Mouse (Mus musculus): ENCODE results near the gene Lypla2. TPM values are rescaled to one million over a fixed set of nuclear protein-coding genes. Genes with fewer than 3 reads are reported as not detected.
"Not testable (repeated sequence)": the region's sequence is repeated elsewhere in the genome, so short reads cannot be mapped to it uniquely, and the experiment has no call there.

Gene Lypla2
- polyA plus RNA-seq, 1 experiment from 2014 or later, result 59.6 TPM

- 1% methylated on average over 28 of the region's 28 CpGs for WGBS
- peak; percentile 3; the same call in 1 of the 2 replicates for ATAC-seq (replicated peaks; ENCODE audit: insufficient number of reproducible peaks, insufficient read depth, low FRiP score, low read depth)
- H3K9ac ChIP-seq, result peak overlapping the region; percentile 76
- peak overlapping the region; percentile 75 for H3K4me3 ChIP-seq
- no peaks in the 10 kb centered on the region for H3K9me3 ChIP-seq (replicated peaks)
- no peaks in the 10 kb centered on the region for H3K27me3 ChIP-seq
- peaks cover 10% of the 10 kb centered on the region for H3K36me3 ChIP-seq
- H3K4me1 ChIP-seq (replicated peaks), result peaks cover 32% of the 10 kb centered on the region
- H3K27ac ChIP-seq, result peak overlapping the region; percentile 70
- H3K4me2 ChIP-seq, result peak overlapping the region; percentile 74
Observed at GRCm38 (mm10) chr4:135946659-135947301, 25.6 kb downstream of the Lypla2 start.

DNA sequence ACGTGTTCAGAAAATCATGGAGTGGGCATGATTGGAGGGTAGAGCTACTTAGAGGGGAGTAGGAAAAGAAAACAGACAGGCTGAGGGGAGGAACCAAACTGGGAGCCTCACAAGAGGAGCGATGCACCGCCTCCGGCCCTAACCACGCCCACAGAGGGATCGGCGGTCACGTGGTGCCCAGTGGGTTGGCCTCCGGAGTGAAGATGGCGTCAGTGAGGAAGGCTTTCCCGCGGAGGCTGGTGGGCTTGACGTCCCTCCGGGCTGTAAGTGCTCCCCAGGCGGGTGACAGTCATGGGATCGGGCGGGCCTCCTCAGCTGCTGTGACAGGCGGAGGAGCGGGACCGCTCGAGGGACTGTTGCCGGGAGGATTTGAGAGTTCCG lies 26.2 kb downstream of the Lypla2 start, which contains the start of gene Hmgcl:
Hmgcl (plus strand) TSS at position 171 of the 381 bp plus-strand sequence.
- no peaks in the 10 kb centered on the region for H3K9me3 ChIP-seq (replicated peaks)
- H3K4me1 ChIP-seq (replicated peaks), result peaks cover 32% of the 10 kb centered on the region
- H3K27ac ChIP-seq, result peak within 1 kb of the TSS; percentile 70
- peaks cover 5% of the 10 kb centered on the region for H3K36me3 ChIP-seq
- peak within 1 kb of the TSS; percentile 76 for H3K9ac ChIP-seq
- WGBS, result under 1% methylated on average over 23 of the region's 23 CpGs
- H3K27me3 ChIP-seq, result no peaks in the 10 kb centered on the region
- ATAC-seq (replicated peaks; ENCODE audit: insufficient number of reproducible peaks, insufficient read depth, low FRiP score, low read depth), result peak; percentile 91
- peak within 1 kb of the TSS; percentile 74 for H3K4me2 ChIP-seq
- H3K4me3 ChIP-seq, result peak within 1 kb of the TSS; percentile 75

DNA sequence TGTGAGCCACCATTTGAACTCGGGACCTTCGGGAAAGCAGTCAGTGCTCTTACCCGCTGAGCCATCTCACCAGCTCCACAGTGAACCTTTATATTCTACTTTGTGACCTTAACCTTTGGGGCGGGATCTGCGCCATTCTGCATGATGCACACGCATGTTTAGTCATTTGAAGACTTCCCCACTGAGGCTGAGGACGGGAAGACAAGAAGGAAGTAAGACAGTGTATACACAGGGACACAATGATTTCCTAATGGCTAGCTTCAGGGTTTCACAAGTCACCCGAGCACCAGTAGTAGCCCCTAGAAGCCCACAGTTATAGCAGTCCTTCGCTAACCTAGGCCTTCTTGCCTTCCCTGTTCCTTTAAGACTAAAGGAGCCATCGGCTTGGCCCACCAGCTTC lies 26.7 kb downstream of the Lypla2 start:
- no peaks in the 10 kb centered on the region for H3K27me3 ChIP-seq
- peak overlapping the region; percentile 70 for H3K27ac ChIP-seq
- H3K4me3 ChIP-seq, result peak overlapping the region; percentile 75
- 77% methylated on average over 10 of the region's 10 CpGs for WGBS
- H3K9me3 ChIP-seq (replicated peaks), result no peaks in the 10 kb centered on the region
- peaks cover 32% of the 10 kb centered on the region for H3K4me1 ChIP-seq (replicated peaks)
- peak overlapping the region; percentile 34 for H3K9ac ChIP-seq
- peak overlapping the region; percentile 74 for H3K4me2 ChIP-seq
- no peak for ATAC-seq (replicated peaks; ENCODE audit: insufficient number of reproducible peaks, insufficient read depth, low FRiP score, low read depth)
- H3K36me3 ChIP-seq, result no peaks in the 10 kb centered on the region; the same call in 1 of the 2 replicates

GRCm38 (mm10) chr4:135943389-135943788 lies 29.0 kb downstream of the Lypla2 start:
- Histone ChIP-seq H3K4me1 (replicated peaks) (peaks cover 24% of the 10 kb centered on the region), H3K36me3 (0 out of 2 replicates have a peak, but pooled peaks cover 8% of the 10 kb centered on the region), H3K9me3 (replicated peaks) (no peaks in the 10 kb centered on the region), H3K9ac (no peak overlapping the region), H3K27ac (peak overlapping the region; percentile 6; the same call in 1 of the 2 replicates), H3K4me2 (no peak overlapping the region), H3K27me3 (no peaks in the 10 kb centered on the region), H3K4me3 (no peak overlapping the region)
- 40% methylated on average over 4 of the region's 4 CpGs for WGBS
- no peak for ATAC-seq (replicated peaks; ENCODE audit: insufficient number of reproducible peaks, insufficient read depth, low FRiP score, low read depth)

DNA sequence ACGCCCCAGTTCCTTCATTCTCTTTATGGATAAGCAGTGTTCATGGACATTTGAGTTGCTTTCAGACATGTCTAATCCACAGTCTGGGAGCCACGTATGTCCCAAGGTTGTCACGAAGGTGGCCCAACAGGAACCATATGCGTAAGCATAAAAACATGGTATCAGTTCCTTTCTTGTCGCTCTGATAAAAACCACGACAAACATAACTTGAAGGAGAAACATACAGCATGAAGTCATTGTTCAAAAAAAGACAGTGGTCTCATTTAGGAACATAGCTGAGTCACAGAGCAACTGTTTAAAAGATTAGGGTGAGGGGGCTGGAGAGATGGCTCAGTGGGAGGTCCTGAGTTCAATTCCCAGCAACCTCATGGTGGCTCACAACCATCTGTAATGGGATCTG lies 30.2 kb downstream of the Lypla2 start:
- ATAC-seq (replicated peaks; ENCODE audit: insufficient number of reproducible peaks, insufficient read depth, low FRiP score, low read depth), result no peak
- Histone ChIP-seq H3K27me3 (no peaks in the 10 kb centered on the region), H3K9ac (no peak overlapping the region), H3K9me3 (replicated peaks) (no peaks in the 10 kb centered on the region), H3K4me3 (no peak overlapping the region), H3K4me1 (replicated peaks) (peaks cover 16% of the 10 kb centered on the region), H3K4me2 (no peak overlapping the region), H3K27ac (no peak overlapping the region), H3K36me3 (0 out of 2 replicates have a peak, but pooled peaks cover 8% of the 10 kb centered on the region)
- WGBS, result 45% methylated on average over 6 of the region's 6 CpGs

GRCm38 (mm10) chr4:135941026-135941425 lies 31.4 kb downstream of the Lypla2 start:
- 87% methylated on average over 8 of the region's 8 CpGs for WGBS
- H3K36me3 ChIP-seq; H3K4me3 ChIP-seq; H3K27ac ChIP-seq; H3K27me3 ChIP-seq; H3K9ac ChIP-seq; H3K9me3 ChIP-seq (replicated peaks); ATAC-seq (replicated peaks; ENCODE audit: insufficient number of reproducible peaks, insufficient read depth, low FRiP score, low read depth); H3K4me2 ChIP-seq: not testable (repeated sequence)
- peaks cover 15% of the 10 kb centered on the region for H3K4me1 ChIP-seq (replicated peaks)

DNA sequence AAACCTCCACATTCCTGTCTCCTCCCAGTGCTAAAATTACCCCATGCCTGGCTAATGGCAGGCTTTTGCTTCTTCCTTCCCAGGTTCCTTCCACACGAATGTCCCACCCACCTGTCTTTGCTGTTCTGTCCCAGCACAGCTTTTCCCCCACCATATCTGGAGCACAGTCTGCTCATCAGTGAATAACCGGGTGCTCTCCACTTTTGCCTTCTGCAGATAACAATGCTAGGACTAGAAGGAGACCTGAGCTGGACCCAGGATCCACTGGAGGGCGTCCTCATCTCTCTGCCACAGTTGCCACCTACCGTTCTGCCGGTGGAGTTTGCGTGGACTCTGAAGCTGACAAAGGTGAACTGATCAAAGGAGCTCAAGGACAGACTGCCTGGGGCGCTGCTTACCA lies 33.6 kb downstream of the Lypla2 start:
- WGBS, result 72% methylated on average over 7 of the region's 7 CpGs
- peaks cover 15% of the 10 kb centered on the region for H3K4me1 ChIP-seq (replicated peaks)
- no peak overlapping the region for H3K4me3 ChIP-seq
- H3K9me3 ChIP-seq (replicated peaks), result no peaks in the 10 kb centered on the region
- 0 out of 2 replicates have a peak, but pooled peaks cover 9% of the 10 kb centered on the region for H3K36me3 ChIP-seq
- H3K27me3 ChIP-seq, result no peaks in the 10 kb centered on the region
- no peak overlapping the region for H3K4me2 ChIP-seq
- H3K27ac ChIP-seq, result no peak overlapping the region
- ATAC-seq (replicated peaks; ENCODE audit: insufficient number of reproducible peaks, insufficient read depth, low FRiP score, low read depth), result no peak
- no peak overlapping the region for H3K9ac ChIP-seq

- no peak overlapping the region for H3K4me3 ChIP-seq
- 57% methylated on average over 5 of the region's 5 CpGs for WGBS
- no peaks in the 10 kb centered on the region for H3K9me3 ChIP-seq (replicated peaks)
- no peak overlapping the region for H3K4me2 ChIP-seq
- peaks cover 20% of the 10 kb centered on the region; the same call in 1 of the 2 replicates for H3K36me3 ChIP-seq
- H3K9ac ChIP-seq, result no peak overlapping the region
- H3K4me1 ChIP-seq (replicated peaks), result 0 out of 2 replicates have a peak, but pooled peaks cover 7% of the 10 kb centered on the region
- ATAC-seq (replicated peaks; ENCODE audit: insufficient number of reproducible peaks, insufficient read depth, low FRiP score, low read depth), result no peak
- H3K27me3 ChIP-seq, result no peaks in the 10 kb centered on the region
- peak overlapping the region; percentile 48 for H3K27ac ChIP-seq
Observed at GRCm38 (mm10) chr4:135935502-135935901, 36.9 kb downstream of the Lypla2 start.

DNA sequence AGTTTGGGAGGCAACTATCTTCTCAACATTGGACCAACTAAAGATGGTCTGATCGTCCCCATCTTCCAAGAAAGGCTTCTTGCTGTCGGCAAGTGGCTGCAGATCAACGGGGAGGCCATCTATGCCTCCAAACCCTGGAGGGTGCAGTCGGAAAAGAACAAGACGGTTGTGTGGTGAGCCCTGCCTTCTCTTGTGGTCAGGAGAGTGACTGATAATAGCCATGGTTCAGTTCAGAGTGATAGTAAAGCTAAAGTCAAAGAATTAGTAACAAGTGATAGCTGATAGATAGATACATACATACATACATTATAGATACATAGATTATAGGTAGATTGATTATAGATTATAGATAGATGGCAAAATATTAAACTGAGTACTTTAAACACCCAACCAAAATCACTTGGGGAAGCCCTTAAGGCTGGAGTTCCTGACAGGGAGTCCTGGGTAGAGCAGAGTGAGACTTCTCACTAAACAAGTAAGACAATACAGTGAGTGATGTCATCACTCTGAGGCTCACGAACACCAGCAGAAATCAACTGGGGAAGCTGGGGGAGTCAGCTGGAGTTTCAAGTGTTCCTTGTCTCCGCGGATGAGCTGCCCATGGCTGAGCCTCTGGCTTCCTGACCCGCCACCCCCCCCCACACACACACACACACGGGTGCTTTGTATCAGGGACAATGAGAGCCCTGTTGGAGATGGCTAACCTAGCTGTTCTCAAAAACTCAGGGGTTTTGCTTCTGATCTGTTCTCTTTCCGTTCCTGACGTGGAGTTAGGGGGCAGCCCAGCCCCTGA lies 37.5 kb downstream of the Lypla2 start:
- no peaks in the 10 kb centered on the region for H3K9me3 ChIP-seq (replicated peaks)
- ATAC-seq (replicated peaks; ENCODE audit: insufficient number of reproducible peaks, insufficient read depth, low FRiP score, low read depth), result peak; percentile 39; the same call in 1 of the 2 replicates
- no peak overlapping the region for H3K9ac ChIP-seq
- H3K27me3 ChIP-seq, result no peaks in the 10 kb centered on the region
- peaks cover 20% of the 10 kb centered on the region; the same call in 1 of the 2 replicates for H3K36me3 ChIP-seq
- no peak overlapping the region for H3K4me2 ChIP-seq
- 50% methylated on average over 12 of the region's 12 CpGs for WGBS
- H3K4me1 ChIP-seq (replicated peaks), result 0 out of 2 replicates have a peak, but pooled peaks cover 7% of the 10 kb centered on the region
- peak overlapping the region; percentile 48 for H3K27ac ChIP-seq
- no peak overlapping the region for H3K4me3 ChIP-seq

DNA sequence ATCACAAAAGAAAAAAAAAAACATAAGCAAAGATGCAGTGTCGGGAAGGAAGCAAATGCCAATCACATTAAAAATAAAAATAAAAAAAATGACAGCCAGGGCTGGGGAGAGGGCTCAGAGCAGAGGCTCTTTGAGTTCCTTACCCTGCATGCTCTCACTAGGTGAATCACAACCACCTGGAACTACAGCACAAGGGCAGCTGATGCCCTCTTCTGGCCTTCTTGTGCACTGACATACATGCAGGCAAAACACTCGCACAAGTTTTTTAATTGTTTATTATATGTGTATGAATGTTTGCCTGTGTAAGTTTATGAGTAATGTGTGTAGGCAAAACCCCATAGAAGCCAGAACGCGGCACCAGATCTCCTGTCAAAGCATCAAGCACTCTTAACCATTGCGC lies 40.6 kb downstream of the Lypla2 start:
- Histone ChIP-seq H3K4me3 (no peak overlapping the region), H3K9ac (no peak overlapping the region), H3K9me3 (replicated peaks) (no peaks in the 10 kb centered on the region), H3K27me3 (no peaks in the 10 kb centered on the region), H3K4me2 (no peak overlapping the region), H3K4me1 (replicated peaks) (0 out of 2 replicates have a peak, but pooled peaks cover 7% of the 10 kb centered on the region), H3K27ac (no peak overlapping the region), H3K36me3 (peaks cover 13% of the 10 kb centered on the region; the same call in 1 of the 2 replicates)
- ATAC-seq (replicated peaks; ENCODE audit: insufficient number of reproducible peaks, insufficient read depth, low FRiP score, low read depth), result no peak
- 69% methylated on average over 5 of the region's 5 CpGs for WGBS

- H3K9ac ChIP-seq, result no peak overlapping the region
- H3K4me2 ChIP-seq, result no peak overlapping the region
- H3K9me3 ChIP-seq (replicated peaks), result no peaks in the 10 kb centered on the region
- no peaks in the 10 kb centered on the region for H3K27me3 ChIP-seq
- 95% methylated on average over 8 of the region's 8 CpGs for WGBS
- ATAC-seq (replicated peaks; ENCODE audit: insufficient number of reproducible peaks, insufficient read depth, low FRiP score, low read depth), result no peak
- no peak overlapping the region for H3K4me3 ChIP-seq
- no peak overlapping the region for H3K27ac ChIP-seq
- H3K36me3 ChIP-seq, result peaks cover 17% of the 10 kb centered on the region; the same call in 1 of the 2 replicates
- peaks cover 8% of the 10 kb centered on the region for H3K4me1 ChIP-seq (replicated peaks)
Observed at GRCm38 (mm10) chr4:135930239-135930638, 42.2 kb downstream of the Lypla2 start.

Data from heart, embryonic 15.5 days (tissue).